Mouse (Mus musculus) layer of hippocampus, adult 9-11 months (tissue): Measurements from ENCODE around the gene Tmem254a.
"Not testable (repeated sequence)": the region's sequence is repeated elsewhere in the genome, so short reads cannot be mapped to it uniquely, and the experiment has no call there.

Experiments
- DNase-seq: peaks from one replicate; pipeline ENCODE4 v3.0.0; 2022

The Tmem254a gene

DNA sequence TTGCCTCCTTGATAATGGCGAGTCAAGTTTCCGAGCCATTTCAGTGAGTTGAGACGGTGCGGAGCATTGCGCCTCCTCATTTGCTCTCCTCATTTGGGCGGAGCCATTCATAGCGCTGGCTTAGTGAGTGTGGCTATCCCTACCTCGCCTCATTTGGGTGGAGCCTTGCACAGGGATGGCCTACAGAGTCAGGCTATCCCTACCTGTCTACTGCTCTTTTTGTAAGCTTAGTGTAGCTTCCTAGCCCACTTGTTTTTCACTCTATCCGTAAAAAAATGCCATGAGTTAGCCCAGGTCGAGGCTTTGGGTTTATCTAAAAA, at the start of gene Tmem254a:
Gene Tmem254a (minus strand): TSS at position 111 of the 320 bp plus-strand sequence.
- DNase-seq: not testable (repeated sequence)

DNA sequence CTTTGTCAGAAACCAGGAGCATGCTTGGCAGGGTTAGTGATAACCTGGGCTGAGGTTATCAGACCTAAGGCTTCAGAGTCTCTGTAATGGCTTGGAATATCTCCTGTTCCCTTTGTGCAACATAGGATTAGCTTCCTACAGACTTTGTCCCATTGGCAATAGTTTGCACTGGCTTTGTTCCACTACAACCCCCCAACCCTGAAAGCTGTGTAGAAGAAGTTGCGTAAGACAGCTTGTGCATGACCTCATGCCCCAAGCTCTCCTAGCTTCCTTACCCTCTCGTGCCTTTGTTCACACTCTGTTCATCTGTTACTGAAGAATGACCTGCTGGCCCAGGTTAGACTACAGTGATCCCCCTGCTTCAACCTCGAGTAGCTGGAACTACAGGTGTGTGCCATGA, 30.4 kb upstream of the Tmem254a start:
- DNase-seq: not testable (repeated sequence)

DNA sequence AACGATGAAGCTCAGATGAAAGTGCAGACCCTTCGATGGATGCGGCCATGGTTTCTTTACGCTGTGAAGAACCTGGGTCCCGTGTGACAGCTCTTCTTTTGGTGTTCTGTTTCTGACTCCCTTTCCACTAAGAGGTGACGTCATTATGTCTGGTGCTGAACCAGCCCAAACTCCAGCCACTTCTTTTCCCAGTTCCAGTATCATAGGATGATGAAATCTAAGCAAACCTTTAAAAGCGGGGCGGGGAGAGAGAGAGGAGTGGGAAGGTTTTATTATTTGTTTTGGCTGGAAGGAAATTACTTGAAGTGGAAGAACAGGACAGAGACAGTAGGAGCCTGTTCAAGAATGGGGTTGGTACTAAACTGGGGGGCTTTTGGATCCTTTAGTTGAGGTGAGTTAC, 10.5 kb upstream of the Tmem254a start, which contains the start of gene Cphx1:
Gene Cphx1 (plus strand): TSS at position 301 of the 400 bp plus-strand sequence.
- not testable (repeated sequence) for DNase-seq

GRCm38 (mm10) chr14:25936867-25937630, 9.6 kb upstream of the Tmem254a start:
- not testable (repeated sequence) for DNase-seq

DNA sequence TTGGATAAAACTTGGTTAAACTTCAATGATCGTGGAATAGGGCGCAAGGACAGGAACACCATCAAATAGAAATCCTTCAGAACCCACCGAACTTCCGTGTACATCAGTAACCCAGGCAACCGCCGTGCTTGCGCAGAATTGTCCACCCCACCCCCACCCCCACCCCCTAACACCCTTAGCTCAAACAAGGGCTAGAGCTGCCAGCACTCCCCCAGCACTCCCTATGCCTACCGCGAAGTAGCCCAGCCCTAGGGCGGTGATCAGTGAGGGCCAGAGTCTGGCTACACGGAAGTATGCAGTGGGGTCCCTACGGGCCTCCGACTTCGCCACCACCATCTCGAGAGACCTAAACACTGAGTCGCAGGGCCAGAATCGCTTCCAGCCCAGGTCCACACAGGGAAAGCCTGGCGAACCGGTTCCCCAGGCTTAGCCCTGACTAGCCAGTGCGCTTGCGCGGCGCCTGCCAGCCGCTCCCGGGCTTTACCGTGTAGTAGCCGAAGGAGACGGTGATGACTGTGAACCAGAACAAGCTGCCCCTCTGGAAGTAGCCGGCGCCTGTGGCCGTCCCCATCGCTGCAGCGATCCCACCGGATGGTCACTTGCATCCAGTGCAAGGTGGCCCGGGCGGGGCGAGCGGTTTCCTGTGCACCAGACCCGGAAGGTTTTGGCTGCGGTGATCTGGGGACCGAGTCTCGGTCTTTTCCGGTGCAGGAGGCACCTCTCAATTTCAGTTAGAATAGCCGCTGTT, 484 bp downstream of the Tmem254a start:
- DNase-seq: not testable (repeated sequence)

- DNase-seq: not testable (repeated sequence)
These were observed 8.9 kb downstream of the Tmem254a start for GRCm38 (mm10) chr14:25918427-25919170.

DNA sequence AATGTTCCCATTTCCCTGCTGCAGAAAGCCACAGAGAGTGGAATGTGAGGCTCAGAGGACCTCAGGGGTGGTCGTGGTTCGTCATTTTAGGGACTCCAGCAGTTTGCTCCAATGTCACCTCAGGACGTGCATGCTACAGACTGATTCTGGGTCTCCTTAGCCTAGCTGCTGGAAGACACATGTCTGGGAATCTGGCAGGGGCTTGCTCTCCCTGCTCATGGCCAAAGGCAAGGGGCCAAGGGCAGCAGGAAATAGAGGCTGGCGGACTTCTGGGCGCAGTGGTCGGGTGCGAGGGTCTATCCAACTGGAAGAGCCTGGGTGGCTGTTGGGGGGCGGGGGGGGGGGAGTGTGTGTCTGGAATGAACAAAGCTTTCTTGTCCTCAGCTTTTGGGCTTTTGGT, 18.5 kb downstream of the Tmem254a start:
- DNase-seq: not testable (repeated sequence)

DNA sequence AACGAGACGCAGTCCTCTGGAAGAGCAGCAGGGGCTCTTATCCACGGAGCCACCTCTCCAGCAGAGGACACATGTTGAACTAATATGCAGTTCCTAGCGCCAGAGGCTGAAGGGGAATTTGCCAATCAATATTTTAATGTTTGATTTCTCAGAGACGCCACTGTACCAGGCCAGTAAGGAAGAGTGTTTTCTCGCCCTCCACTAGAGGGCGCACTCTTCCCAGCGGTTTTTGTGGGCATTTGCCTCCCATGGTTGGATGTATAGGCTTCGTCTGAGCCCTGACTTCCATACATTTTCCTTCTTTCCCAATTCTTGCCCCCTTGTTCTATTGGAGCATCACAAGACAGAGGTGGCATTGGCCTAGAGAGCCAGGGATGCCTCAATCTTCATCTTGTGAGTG, 20.2 kb downstream of the Tmem254a start:
- not testable (repeated sequence) for DNase-seq

DNA sequence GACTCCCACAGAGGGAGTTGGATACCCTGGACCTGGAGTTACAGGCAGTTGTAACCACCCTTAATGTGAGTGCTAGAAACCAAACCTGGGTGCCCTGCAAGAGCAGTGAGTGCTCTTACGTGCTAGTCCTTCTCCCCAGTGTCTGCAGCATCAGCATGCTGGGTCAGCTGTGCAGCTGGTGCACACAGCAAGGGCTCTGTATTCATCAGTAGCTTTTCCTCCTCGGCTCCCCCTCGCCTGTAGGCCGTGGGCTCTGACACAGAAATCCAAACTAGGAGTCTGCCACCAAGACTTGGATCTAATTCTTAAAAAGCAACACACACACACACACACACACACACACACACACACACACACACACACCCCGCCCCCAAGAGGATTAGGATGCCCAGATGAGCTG, 22.2 kb downstream of the Tmem254a start:
- not testable (repeated sequence) for DNase-seq

GRCm38 (mm10) chr14:25903000-25903399, 24.5 kb downstream of the Tmem254a start, which contains the start of gene Plac9a:
Gene Plac9a (minus strand): TSS chr14:25903100.
- DNase-seq: not testable (repeated sequence)

DNA sequence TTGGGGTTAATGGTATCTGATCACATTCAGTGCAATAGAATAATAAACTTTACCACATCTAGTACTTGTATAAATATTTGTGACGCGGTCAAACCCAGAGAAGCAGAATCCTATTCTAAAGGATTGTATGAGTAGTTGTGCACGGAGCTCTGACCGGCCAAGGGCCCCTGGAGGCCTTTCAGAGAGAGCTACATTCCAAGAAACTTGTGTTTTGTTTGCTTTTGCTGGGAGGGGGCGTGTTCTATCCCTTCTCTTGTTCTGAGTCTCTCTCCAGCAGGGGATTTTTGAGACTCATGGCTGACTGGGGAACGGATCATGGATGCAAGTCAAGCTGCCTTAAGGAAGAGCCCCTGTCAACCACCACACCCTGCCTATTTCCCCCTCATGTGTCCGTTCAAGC, 31.8 kb downstream of the Tmem254a start:
- DNase-seq: not testable (repeated sequence)

DNA sequence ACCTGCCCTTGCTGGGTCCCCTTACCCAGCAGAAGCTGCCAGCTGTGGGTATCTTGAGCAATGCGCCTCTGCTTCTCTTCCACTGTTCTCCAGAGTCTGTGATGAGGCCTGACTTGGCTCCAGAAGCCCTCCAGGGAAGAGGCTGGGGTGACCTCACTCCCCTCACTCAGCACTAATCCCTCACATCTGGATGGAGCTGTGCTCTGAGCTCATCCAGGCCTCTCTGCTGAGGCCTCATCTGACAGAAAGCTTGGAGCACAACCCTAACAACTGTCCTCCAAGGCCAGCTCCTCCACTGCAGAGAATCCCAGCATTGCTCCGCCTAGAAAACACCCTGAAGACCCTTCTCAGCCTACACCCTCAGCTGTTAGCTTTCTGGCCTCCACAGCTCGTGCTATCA, 32.9 kb downstream of the Tmem254a start:
- DNase-seq: not testable (repeated sequence)

GRCm38 (mm10) chr14:25885886-25886285, 41.6 kb downstream of the Tmem254a start:
- not testable (repeated sequence) for DNase-seq

GRCm38 (mm10) chr14:25881769-25882168, 45.7 kb downstream of the Tmem254a start:
- DNase-seq: not testable (repeated sequence)

DNA sequence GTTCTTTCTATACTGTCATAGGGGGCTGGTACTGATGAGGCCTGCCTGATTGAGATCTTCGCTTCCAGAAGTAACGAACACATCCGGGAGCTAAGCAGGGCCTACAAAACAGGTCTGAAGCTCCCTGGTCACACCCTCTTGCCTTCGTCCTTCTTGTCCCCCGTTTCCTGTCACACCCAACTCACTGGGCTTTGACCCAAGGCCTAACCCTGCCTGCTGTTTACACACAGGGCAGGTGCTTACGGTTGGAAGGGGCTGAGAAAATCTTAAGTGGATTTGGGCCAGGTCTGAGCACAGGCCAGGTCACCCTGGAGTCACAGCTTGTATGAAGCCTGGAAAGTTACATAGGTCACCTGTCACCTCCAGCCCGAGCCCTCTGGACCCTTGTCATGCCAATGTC, 50.8 kb downstream of the Tmem254a start:
- DNase-seq: not testable (repeated sequence)
